Mouse (Mus musculus): ENCODE results near the gene Shld2. TPM values are rescaled to one million over a fixed set of nuclear protein-coding genes. Genes with fewer than 3 reads are reported as not detected.

Shld2 gene
- total RNA-seq, 4 experiments from 2014 or later = 10.7 to 14.8 (median 13.2) TPM

GRCm38 (mm10) chr14:34223362-34223898 lies 86.9 kb downstream of the Shld2 start:
- no peak for DNase-seq (ENCODE audit: low spot score in 2 of 2)

GRCm38 (mm10) chr14:34221416-34222077 lies 88.7 kb downstream of the Shld2 start:
- no peak for DNase-seq (ENCODE audit: low spot score in 2 of 2)

GRCm38 (mm10) chr14:34220426-34220825 lies 89.9 kb downstream of the Shld2 start:
- DNase-seq (ENCODE audit: low spot score in 2 of 2) = no peak

GRCm38 (mm10) chr14:34219786-34220198 lies 90.5 kb downstream of the Shld2 start:
- no peak for DNase-seq (ENCODE audit: low spot score in 2 of 2)

GRCm38 (mm10) chr14:34219295-34219694 lies 91.0 kb downstream of the Shld2 start, which contains the start of gene Syt15:
Gene Syt15 (plus strand): TSS chr14:34219595.
- no peak for DNase-seq (ENCODE audit: low spot score in 2 of 2)

- no peak for DNase-seq (ENCODE audit: low spot score in 2 of 2)
Measured at GRCm38 (mm10) chr14:34215451-34216127, 94.7 kb downstream of the Shld2 start.

- no peak for DNase-seq (ENCODE audit: low spot score in 2 of 2)
Measured at GRCm38 (mm10) chr14:34209942-34210341, 100.4 kb downstream of the Shld2 start.

- no peak for DNase-seq (ENCODE audit: low spot score in 2 of 2)
Measured at GRCm38 (mm10) chr14:34209080-34209479, 101.2 kb downstream of the Shld2 start.

- no peak for DNase-seq (ENCODE audit: low spot score in 2 of 2)
Measured at GRCm38 (mm10) chr14:34208651-34209050, 101.6 kb downstream of the Shld2 start.

GRCm38 (mm10) chr14:34207996-34208395 lies 102.3 kb downstream of the Shld2 start:
- no peak for DNase-seq (ENCODE audit: low spot score in 2 of 2)

- DNase-seq (ENCODE audit: low spot score in 2 of 2) = no peak
Measured at GRCm38 (mm10) chr14:34201231-34202035, 108.9 kb downstream of the Shld2 start, which contains the start of gene Gprin2. Gene Gprin2 (minus strand): TSS chr14:34201653.

GRCm38 (mm10) chr14:34200738-34201230 lies 109.5 kb downstream of the Shld2 start:
- DNase-seq (ENCODE audit: low spot score in 2 of 2) = no peak

- no peak for DNase-seq (ENCODE audit: low spot score in 2 of 2)
Measured at GRCm38 (mm10) chr14:34196706-34197105, 113.6 kb downstream of the Shld2 start.

GRCm38 (mm10) chr14:34195466-34195865 lies 114.8 kb downstream of the Shld2 start:
- no peak for DNase-seq (ENCODE audit: low spot score in 2 of 2)

GRCm38 (mm10) chr14:34193879-34194278 lies 116.4 kb downstream of the Shld2 start:
- DNase-seq (ENCODE audit: low spot score in 2 of 2) = no peak

GRCm38 (mm10) chr14:34190361-34190760 lies 119.9 kb downstream of the Shld2 start:
- DNase-seq (ENCODE audit: low spot score in 2 of 2) = no peak

GRCm38 (mm10) chr14:34188629-34189028 lies 121.7 kb downstream of the Shld2 start:
- DNase-seq (ENCODE audit: low spot score in 2 of 2) = peak in 1 of 2 experiments; percentile 9
